16 mouse cellular contexts compared by ENCODE assay signal in genomic region chr1:182191181-182191580, GRCm38 (mm10). TPM values are rescaled to one million over a fixed set of nuclear protein-coding genes. Genes with fewer than 3 reads are reported as not detected.
"Had no signal": no experiment of that assay in that cellular context is flagged by ENCODE, and none has a peak within 500 bp of the region (broad histone marks: within the 10 kb centered on the region; RNA-seq: fewer than 3 reads in every experiment).

No protein-coding gene starts in this region.

- H3K36me3 ChIP-seq: limb, embryonic 12.5 days; midbrain, embryonic 12.5 days had no signal

- DNase-seq: kidney, postnatal 25 days; layer of hippocampus, postnatal 36 days; liver; lung, adult 18-20 months; lung, postnatal 10 days had no signal

- H3K9ac ChIP-seq: limb, embryonic 12.5 days; liver, embryonic 14.5 days; midbrain, embryonic 12.5 days had no signal

- H3K27ac ChIP-seq: limb, embryonic 12.5 days; liver, embryonic 14.5 days; midbrain, embryonic 12.5 days had no signal

- H3K27me3 ChIP-seq: limb, embryonic 12.5 days; midbrain, embryonic 12.5 days had no signal

- H3K9me3 ChIP-seq: midbrain, embryonic 12.5 days had no signal

- H3K4me2 ChIP-seq: limb, embryonic 12.5 days; midbrain, embryonic 12.5 days had no signal

- ATAC-seq: intestine, postnatal 0 days; midbrain, embryonic 16.5 days had no signal

- H3K4me1 ChIP-seq: midbrain, embryonic 12.5 days had no signal

- H3K4me3 ChIP-seq: limb, embryonic 12.5 days; midbrain, embryonic 12.5 days had no signal

RNA-seq across cellular contexts. Expression of gene Vmn1r1, which starts 26.9 kb away (rescaled TPM):
- total RNA-seq: layer of hippocampus, postnatal 36 days; left cerebral cortex, adult 8-10 months; left cerebral cortex, postnatal 36 days; megakaryocyte-erythroid progenitor cell, adult 5-6 weeks had no signal
- polyA plus RNA-seq: intestine, postnatal 0 days; kidney, embryonic 16.5 days; limb, embryonic 12.5 days; liver, embryonic 14.5 days; midbrain, embryonic 12.5 days; midbrain, embryonic 16.5 days; neural tube, embryonic 14.5 days; testis, adult 2 months had no signal
